Mouse (Mus musculus) monocyte, adult 2 months (primary cell): ENCODE data around the gene Bpifb9a.
"Not testable (repeated sequence)": the region's sequence is repeated elsewhere in the genome, so short reads cannot be mapped to it uniquely, and the experiment has no call there.

Experiments
- DNase-seq, 2 experiments: peaks; one replicate each; pipeline ENCODE4 v3.0.0; 2022; ENCODE audit warnings: low spot score in 2 of 2, low read depth in 1 of 2

The Bpifb9a gene

DNA sequence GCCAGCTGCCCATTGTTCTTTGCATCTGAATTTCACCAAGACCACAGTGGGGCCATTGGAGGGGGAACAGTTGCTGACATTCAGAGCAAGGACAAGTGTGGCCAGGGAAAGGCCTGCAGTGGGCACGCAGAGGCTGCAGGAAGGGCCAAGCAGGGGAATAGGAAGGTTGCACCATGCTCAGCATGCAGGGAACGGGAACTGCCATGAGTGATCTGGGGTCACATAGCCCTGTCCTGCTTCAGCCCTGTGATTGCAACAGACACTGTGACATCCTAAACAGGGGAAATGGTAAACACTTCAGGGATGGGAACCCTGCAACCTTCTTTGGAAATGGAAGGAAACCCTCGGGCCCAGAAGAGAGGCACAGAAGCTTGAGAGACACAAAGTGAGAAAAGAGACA lies 47.0 kb downstream of the Bpifb9a start:
- not testable (repeated sequence) for DNase-seq

GRCm38 (mm10) chr2:154306927-154307326 lies 49.3 kb downstream of the Bpifb9a start, which contains the start of gene Bpifb9b:
Gene Bpifb9b, plus strand, starts transcription at chr2:154307227.
- DNase-seq: not testable (repeated sequence)

- peak in 1 of 2 experiments; percentile 7 for DNase-seq
Observed at GRCm38 (mm10) chr2:154313771-154314170, 56.1 kb downstream of the Bpifb9a start.
